Mouse (Mus musculus): Measurements from ENCODE around the gene Krtap5-1. TPM values are rescaled to one million over a fixed set of nuclear protein-coding genes. Genes with fewer than 3 reads are reported as not detected.
"Not testable (repeated sequence)": the region's sequence is repeated elsewhere in the genome, so short reads cannot be mapped to it uniquely, and the experiment has no call there.

The Krtap5-1 gene
- total and polyA plus RNA-seq, 3 experiments, result not detected

DNA sequence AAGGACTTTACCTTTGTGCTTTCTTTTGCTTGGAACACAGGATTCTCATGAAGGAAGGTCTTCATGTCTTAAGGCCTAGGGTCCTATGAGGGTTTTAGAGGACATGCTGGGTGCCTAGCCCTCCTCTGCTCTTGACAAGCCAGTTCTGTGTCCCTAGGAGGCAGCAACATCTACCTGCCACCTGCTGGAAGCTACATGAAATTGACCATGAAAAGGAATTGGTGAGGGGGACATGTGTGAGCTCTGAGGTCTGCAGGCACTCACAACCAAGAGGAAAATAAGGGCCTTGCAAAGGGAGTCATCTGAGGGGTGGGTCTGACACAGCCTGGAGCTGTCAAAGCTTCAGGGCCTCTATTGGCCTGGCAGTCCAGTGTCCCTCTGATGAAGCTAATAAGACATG lies 1.5 kb downstream of the Krtap5-1 start:
- TF ChIP-seq NRF1 (IDR thresholded peaks at IDR 0.05; ENCODE audit: low read depth, low read length), result no peak
- TF ChIP-seq CTCF (conservative IDR thresholded peaks at IDR 0.05 in 1 of 2, IDR thresholded peaks at IDR 0.05 in 1 of 2; ENCODE audit: low read depth in 2 of 2, low read length in 2 of 2), result peak in 1 of 2 experiments; percentile 25; a peak in 1 of 4 replicates
- dilution Hi-C loops (cut with MboI; ENCODE audit: extremely low pct_ligation_motif_present, extremely low pct_unique_long_range_greater_than_20kb, low sequenced_read_pairs), result no loop called here

DNA sequence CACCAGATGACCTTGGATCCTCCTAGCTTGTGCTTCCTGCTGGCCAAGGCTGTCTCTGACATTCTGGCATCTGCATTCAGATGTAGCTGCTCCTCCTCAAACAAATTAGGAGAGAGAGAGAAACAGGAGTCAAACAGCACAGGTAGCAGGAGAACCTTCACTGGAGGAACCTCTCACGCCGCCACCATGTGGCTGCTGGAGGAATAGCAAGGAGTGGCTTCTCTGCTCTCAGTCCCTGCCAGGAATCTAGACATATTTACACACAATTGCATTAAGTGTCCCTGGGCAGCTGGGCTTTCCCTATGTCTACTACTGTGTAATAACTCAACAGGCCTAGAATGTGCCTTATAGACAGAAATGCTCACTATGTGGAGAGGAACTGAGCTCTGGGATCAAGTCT lies 3.1 kb downstream of the Krtap5-1 start:
- peak; percentile 21 for DNase-seq (ENCODE audit: extremely low read depth)

More for the DNA sequence above, 1.5 kb downstream of the Krtap5-1 start:
- in situ Hi-C loops (cut with MboI; ENCODE audit: low pct_ligation_motif_present, low pct_unique_long_range_greater_than_20kb, low sequenced_read_pairs), result no loop called here
- H3K79me2 ChIP-seq (replicated peaks; ENCODE audit: control insufficient read depth, extremely low read depth, insufficient read depth, poor library complexity, severe bottlenecking), result no peaks in the 10 kb centered on the region
- no peaks in the 10 kb centered on the region for H3K4me1 ChIP-seq (ENCODE audit: control insufficient read depth in 1 of 2, insufficient read depth in 2 of 2)
- H3K4me3 ChIP-seq (replicated peaks in 1 of 3; ENCODE audit: low read depth in 2 of 3, low read length in 2 of 3, poor library complexity in 1 of 3), result no peak overlapping the region
- H3K36me3 ChIP-seq (replicated peaks in 1 of 2; ENCODE audit: control insufficient read depth in 1 of 2, insufficient read depth in 1 of 2, low read length in 1 of 2), result no peaks in the 10 kb centered on the region
- no peak for DNase-seq (ENCODE audit: extremely low read depth)
- H3K27ac ChIP-seq (ENCODE audit: insufficient read depth, low read depth), result no peak overlapping the region
- no peaks in the 10 kb centered on the region for H3K9me3 ChIP-seq (replicated peaks; ENCODE audit: low read length)
- no peak overlapping the region for H3K9ac ChIP-seq (ENCODE audit: insufficient read depth, low read depth)
- H3K27me3 ChIP-seq (replicated peaks), result peaks cover 56% of the 10 kb centered on the region
- no peak overlapping the region for H3K4me2 ChIP-seq (ENCODE audit: insufficient read depth, low read depth, poor library complexity, severe bottlenecking)

DNA sequence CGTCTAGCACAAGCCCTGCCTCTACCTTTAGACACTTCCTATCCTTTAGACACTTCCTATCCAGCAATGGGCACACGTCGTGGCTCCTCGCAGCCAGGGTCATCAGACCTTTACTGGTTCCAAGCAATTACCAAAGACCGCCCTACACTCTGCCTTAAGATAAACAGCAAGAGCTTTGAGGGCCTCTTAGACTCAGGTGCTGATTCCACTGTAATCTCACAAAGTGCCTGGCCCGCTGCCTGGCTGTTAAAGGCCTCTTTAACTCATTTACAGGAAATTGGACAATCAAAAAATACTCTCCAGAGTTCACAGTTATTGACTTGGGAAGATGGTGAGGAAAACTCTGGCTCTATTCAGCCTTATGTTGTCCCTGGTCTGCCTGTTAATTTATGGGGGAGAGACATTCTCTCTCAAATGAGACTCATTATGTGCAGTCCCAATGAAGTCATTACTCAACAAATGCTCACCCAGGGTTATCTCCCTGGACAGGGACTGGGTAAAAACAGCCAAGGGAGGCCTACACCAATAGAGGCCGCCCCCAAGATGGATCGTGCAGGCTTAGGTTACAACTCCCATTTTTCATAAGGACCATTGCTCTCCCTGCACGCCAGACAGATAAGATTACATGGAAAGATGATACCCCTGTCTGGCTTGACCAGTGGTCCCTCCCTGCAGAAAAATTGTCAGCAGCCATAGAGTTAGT lies 10.9 kb downstream of the Krtap5-1 start:
- H3K27ac ChIP-seq (ENCODE audit: insufficient read depth, low read depth); H3K79me2 ChIP-seq (replicated peaks; ENCODE audit: control insufficient read depth, extremely low read depth, insufficient read depth, poor library complexity, severe bottlenecking); H3K9me3 ChIP-seq (replicated peaks; ENCODE audit: low read length); H3K4me1 ChIP-seq (ENCODE audit: control insufficient read depth in 1 of 2, insufficient read depth in 2 of 2); H3K36me3 ChIP-seq (replicated peaks in 1 of 2; ENCODE audit: control insufficient read depth in 1 of 2, insufficient read depth in 1 of 2, low read length in 1 of 2); H3K4me3 ChIP-seq (replicated peaks in 1 of 3; ENCODE audit: low read depth in 2 of 3, low read length in 2 of 3, poor library complexity in 1 of 3); dilution Hi-C loops (cut with MboI; ENCODE audit: extremely low pct_ligation_motif_present, extremely low pct_unique_long_range_greater_than_20kb, low sequenced_read_pairs); H3K4me2 ChIP-seq (ENCODE audit: insufficient read depth, low read depth, poor library complexity, severe bottlenecking); DNase-seq (ENCODE audit: extremely low read depth); H3K9ac ChIP-seq (ENCODE audit: insufficient read depth, low read depth); in situ Hi-C loops (cut with MboI; ENCODE audit: low pct_ligation_motif_present, low pct_unique_long_range_greater_than_20kb, low sequenced_read_pairs): not testable (repeated sequence)
- peaks cover 44% of the 10 kb centered on the region for H3K27me3 ChIP-seq (replicated peaks)

More for the DNA sequence above, 3.1 kb downstream of the Krtap5-1 start:
- H3K4me1 ChIP-seq (ENCODE audit: control insufficient read depth in 1 of 2, insufficient read depth in 2 of 2); dilution Hi-C loops (cut with MboI; ENCODE audit: extremely low pct_ligation_motif_present, extremely low pct_unique_long_range_greater_than_20kb, low sequenced_read_pairs); H3K27ac ChIP-seq (ENCODE audit: insufficient read depth, low read depth); H3K4me2 ChIP-seq (ENCODE audit: insufficient read depth, low read depth, poor library complexity, severe bottlenecking); H3K9ac ChIP-seq (ENCODE audit: insufficient read depth, low read depth); H3K36me3 ChIP-seq (replicated peaks in 1 of 2; ENCODE audit: control insufficient read depth in 1 of 2, insufficient read depth in 1 of 2, low read length in 1 of 2); in situ Hi-C loops (cut with MboI; ENCODE audit: low pct_ligation_motif_present, low pct_unique_long_range_greater_than_20kb, low sequenced_read_pairs); H3K9me3 ChIP-seq (replicated peaks; ENCODE audit: low read length); H3K79me2 ChIP-seq (replicated peaks; ENCODE audit: control insufficient read depth, extremely low read depth, insufficient read depth, poor library complexity, severe bottlenecking); H3K4me3 ChIP-seq (replicated peaks in 1 of 3; ENCODE audit: low read depth in 2 of 3, low read length in 2 of 3, poor library complexity in 1 of 3): not testable (repeated sequence)
- H3K27me3 ChIP-seq (replicated peaks), result peaks cover 47% of the 10 kb centered on the region
- TF ChIP-seq CTCF (conservative IDR thresholded peaks at IDR 0.05 in 1 of 2, IDR thresholded peaks at IDR 0.05 in 1 of 2; ENCODE audit: low read depth in 2 of 2, low read length in 2 of 2), result peak; percentile 47 to 71

DNA sequence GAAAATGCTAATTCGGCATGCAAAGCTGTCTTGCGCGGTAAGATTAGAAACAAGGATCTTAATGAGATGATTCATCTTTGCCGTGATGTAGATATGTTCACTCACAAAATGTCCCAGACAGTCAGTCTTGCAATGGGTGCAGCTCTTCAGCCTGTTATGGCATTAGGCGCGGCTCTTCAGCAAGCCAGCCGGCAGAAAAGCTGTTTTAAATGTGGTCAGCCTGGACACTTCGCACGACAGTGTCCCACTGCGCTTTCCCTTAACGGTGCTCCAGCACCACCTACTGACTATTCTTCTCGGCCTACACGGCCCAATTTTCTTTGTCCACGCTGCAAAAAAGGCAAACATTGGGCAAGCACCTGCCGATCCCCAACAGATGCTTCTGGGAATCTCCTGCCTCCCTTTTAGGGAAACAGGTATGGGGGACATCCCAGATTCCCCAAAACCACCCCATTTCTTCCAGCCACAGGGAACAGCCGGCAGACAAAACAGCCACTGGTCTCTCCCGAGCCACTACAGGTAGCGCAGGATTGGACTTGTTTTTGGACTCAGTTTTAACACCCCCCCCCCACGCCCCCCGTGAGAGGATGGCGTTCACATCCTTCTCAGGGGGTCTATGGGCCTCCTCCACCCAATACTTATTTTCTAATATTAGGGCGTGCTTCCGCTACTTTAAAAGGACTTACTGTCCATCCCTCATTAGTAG lies 11.6 kb downstream of the Krtap5-1 start:
- TF ChIP-seq MAFK (IDR thresholded peaks at IDR 0.05; ENCODE audit: insufficient replicate concordance, low read length), result no peak
- TF ChIP-seq IRF4 (IDR thresholded peaks at IDR 0.05; ENCODE audit: low read depth, low read length), result 0 out of 2 replicates have a peak, but pooled peaks have one; percentile 24
- TF ChIP-seq RAD21 (IDR thresholded peaks at IDR 0.05; ENCODE audit: low read depth, low read length), result peak; percentile 35
- TF ChIP-seq MAZ (IDR thresholded peaks at IDR 0.05; ENCODE audit: low read depth, low read length), result no peak
- TF ChIP-seq CTCF (conservative IDR thresholded peaks at IDR 0.05 in 1 of 2, IDR thresholded peaks at IDR 0.05 in 1 of 2; ENCODE audit: low read depth in 2 of 2, low read length in 2 of 2), result peak in 1 of 2 experiments; percentile 53; a peak in 2 of 4 replicates
- Histone ChIP-seq H3K27ac (ENCODE audit: insufficient read depth, low read depth) (no peak overlapping the region), H3K4me3 (replicated peaks in 1 of 3; ENCODE audit: low read depth in 2 of 3, low read length in 2 of 3, poor library complexity in 1 of 3) (no peak overlapping the region), H3K9me3 (replicated peaks; ENCODE audit: low read length) (no peaks in the 10 kb centered on the region), H3K4me2 (ENCODE audit: insufficient read depth, low read depth, poor library complexity, severe bottlenecking) (peak overlapping the region; percentile 79), H3K36me3 (replicated peaks in 1 of 2; ENCODE audit: control insufficient read depth in 1 of 2, insufficient read depth in 1 of 2, low read length in 1 of 2) (no peaks in the 10 kb centered on the region), H3K9ac (ENCODE audit: insufficient read depth, low read depth) (peak overlapping the region; percentile 22; the same call in 1 of the 2 replicates), H3K79me2 (replicated peaks; ENCODE audit: control insufficient read depth, extremely low read depth, insufficient read depth, poor library complexity, severe bottlenecking) (no peaks in the 10 kb centered on the region), H3K27me3 (replicated peaks) (peaks cover 41% of the 10 kb centered on the region), H3K4me1 (ENCODE audit: control insufficient read depth in 1 of 2, insufficient read depth in 2 of 2) (peaks cover 3 to 7% of the 10 kb centered on the region in 2 experiments; a peak in 2 of 4 replicates)
- dilution Hi-C loops (cut with MboI; ENCODE audit: extremely low pct_ligation_motif_present, extremely low pct_unique_long_range_greater_than_20kb, low sequenced_read_pairs), result no loop called here
- peak; percentile 31 for DNase-seq (ENCODE audit: extremely low read depth)
- in situ Hi-C loops (cut with MboI; ENCODE audit: low pct_ligation_motif_present, low pct_unique_long_range_greater_than_20kb, low sequenced_read_pairs), result no loop called here

All from CH12.LX (cell line).